Mouse (Mus musculus) layer of hippocampus, adult 11-12 months (tissue): ENCODE results near the gene Cklf.
"Not testable (repeated sequence)": the region's sequence is repeated elsewhere in the genome, so short reads cannot be mapped to it uniquely, and the experiment has no call there.

Source experiments
- DNase-seq: peaks from one replicate; pipeline ENCODE4 v3.0.0; 2022; ENCODE audit warnings: low spot score

Cklf gene

DNA sequence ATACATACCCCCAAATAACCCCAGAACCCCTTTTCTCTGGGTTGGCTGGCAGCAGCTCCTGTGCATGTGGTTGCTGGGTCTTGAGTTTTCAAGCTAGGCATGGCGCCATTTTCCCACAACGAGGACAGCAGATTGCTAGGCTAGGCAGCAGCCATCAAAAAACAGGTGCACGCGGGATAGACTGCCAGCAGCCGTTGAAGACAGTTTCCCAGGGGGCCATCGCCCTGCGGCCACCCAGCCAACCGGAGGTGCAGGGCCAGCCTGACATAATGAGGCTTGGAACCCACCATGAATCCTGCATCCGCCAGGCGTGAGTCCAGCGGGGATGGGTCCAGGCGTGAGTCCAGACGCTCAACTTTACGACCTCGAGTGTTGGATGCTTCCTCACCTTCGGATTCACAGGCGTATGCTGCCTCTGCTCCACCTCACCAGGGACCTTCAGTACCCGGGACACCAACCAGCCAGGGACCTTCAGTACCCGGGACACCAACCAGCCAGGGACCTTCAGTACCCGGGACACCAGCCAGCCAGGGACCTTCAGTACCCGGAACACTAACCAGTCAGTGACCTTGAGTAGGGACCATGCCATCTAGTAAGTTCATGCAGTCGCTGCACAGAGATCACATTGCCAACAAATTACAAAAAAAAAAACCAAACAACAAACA, 13.7 kb downstream of the Cklf start:
- not testable (repeated sequence) for DNase-seq

DNA sequence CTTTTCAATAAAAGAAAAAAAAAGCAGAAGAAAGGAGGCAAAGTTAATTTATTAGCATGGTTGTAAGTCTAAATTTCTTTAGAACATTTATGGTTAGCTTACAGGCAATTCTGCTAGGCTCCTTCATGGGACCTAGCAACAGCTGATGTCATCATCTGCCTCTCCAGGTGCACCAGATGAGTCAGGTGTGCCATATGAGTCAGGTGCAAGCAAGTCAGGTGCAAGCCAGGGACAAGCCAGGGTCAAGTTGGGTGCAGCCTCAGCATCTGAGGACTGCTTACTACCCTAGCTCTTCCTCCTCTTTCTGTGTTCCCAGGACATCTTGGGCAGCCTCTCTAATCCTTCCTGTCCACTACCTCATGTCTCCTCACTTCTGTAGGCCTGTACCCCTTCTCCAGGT, 17.7 kb downstream of the Cklf start:
- DNase-seq: no peak

DNA sequence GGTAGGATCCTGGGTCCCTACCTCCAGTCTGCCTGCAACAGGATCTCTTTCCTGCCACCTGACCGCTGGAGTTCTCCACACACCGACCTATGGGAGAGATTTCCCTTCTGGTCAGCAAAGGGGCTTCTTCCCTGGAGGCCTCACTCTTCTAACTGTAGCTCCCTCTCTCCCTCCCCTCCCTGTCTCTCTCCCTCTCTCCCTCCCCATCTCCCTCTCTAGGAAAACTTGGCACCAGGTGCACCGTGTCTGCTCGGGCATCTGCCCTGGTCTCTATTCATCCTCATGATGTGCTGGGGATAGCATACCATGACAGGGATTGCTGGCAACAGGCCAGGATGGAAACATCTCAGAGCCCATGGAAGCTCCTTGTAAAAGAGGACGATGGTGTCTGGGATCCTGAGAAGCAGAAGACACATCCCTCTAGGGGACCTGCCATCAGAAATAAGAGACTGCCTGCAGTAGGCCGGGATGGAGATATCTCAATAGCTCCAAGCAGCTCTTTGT, 18.3 kb downstream of the Cklf start:
- no peak for DNase-seq

DNA sequence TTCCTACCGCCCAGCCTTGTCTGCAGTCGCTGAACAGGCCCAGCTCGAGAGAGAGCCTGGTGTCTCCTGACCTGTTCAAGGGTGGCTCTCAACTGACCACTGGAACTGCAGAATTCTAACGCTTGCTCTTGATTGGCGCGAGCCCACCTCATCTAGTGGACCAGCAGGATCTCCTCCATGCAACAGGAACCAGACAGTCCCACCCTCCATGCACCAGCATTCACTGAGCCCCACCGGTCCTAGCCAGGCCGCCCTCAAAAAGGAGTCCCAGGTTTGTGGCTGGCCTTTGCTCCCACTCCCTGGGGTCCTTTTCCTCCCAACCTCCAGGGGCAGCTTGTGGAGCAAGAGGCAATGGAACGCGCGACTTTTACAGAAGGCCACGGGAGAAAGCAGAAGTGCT, 42.4 kb downstream of the Cklf start, which contains the start of gene Cmtm2a:
TSS of gene Cmtm2a (minus strand) at position 101 of the 400 bp plus-strand sequence.
- not testable (repeated sequence) for DNase-seq

- no peak for DNase-seq
Observed at GRCm38 (mm10) chr8:104294396-104294795, 43.7 kb downstream of the Cklf start.

- DNase-seq: not testable (repeated sequence)
Observed at GRCm38 (mm10) chr8:104301577-104301976, 50.9 kb downstream of the Cklf start.

- not testable (repeated sequence) for DNase-seq
Observed at GRCm38 (mm10) chr8:104302536-104302935, 51.9 kb downstream of the Cklf start.

- DNase-seq: no peak
Observed at GRCm38 (mm10) chr8:104304962-104305361, 54.3 kb downstream of the Cklf start.

DNA sequence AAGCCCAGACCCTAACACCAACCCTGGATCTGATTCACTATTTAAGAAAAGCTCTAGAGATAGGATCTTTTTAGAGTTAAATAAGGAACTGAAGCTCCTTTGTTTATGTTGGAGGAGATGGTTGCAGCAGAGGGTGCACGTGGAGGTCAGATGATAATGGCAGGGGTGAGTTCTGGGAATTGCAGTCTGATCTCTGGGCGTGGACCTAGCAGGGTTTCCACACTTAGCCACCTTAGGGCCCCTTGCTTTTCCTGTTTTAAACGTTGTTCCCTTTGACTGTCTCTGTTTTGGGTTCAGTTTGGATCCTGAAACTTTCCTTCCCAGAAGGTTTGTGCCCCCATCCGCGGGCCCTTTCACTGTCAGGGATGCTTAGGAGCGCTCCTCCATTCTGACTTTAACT, 57.7 kb downstream of the Cklf start:
- DNase-seq: not testable (repeated sequence)

GRCm38 (mm10) chr8:104309441-104310155, 58.9 kb downstream of the Cklf start, which contains the start of the genes Gm45711 and Cmtm1:
Gene Gm45711 (minus strand): TSS chr8:104310081.
Gene Cmtm1 (minus strand): TSS chr8:104310145.
- not testable (repeated sequence) for DNase-seq

GRCm38 (mm10) chr8:104312023-104312422, 61.4 kb downstream of the Cklf start:
- not testable (repeated sequence) for DNase-seq

DNA sequence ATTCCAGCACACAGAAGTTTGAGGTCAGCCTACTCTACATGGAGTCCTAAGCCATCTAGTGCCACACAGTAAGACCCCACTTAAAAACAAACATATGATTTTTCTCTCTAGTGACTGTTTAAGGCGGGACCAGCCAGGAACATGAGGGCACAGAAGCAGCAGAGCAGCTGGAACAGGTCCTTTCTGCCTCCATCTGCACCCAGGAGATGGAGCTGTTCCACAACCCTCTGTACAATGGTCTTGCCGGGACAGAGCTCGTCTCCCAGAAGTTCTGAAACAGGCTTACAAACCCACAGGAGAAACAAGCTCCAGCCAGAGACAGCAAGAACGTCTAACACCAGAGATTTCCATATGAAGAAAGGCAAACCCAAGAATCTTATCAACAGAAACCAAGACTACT, 62.6 kb downstream of the Cklf start:
- DNase-seq: no peak
